Mouse (Mus musculus): ENCODE measurements around the gene Zmym6. TPM values are rescaled to one million over a fixed set of nuclear protein-coding genes. Genes with fewer than 3 reads are reported as not detected.

The Zmym6 gene
- 2.0 and 2.1 TPM in 2 replicates for polyA plus RNA-seq (2012; rRNA removed)

GRCm38 (mm10) chr4:127076875-127077548 is at the start of gene Zmym6:
Gene Zmym6 (plus strand): TSS chr4:127077383.

GRCm38 (mm10) chr4:127060585-127061290 is 16.4 kb upstream of the Zmym6 start, which contains the start of gene Zmym1:
Gene Zmym1 (minus strand): TSS chr4:127061152.

GRCm38 (mm10) chr4:127123391-127123790 is 46.2 kb downstream of the Zmym6 start, which contains the start of gene Tmem35b:
Gene Tmem35b (plus strand): TSS chr4:127123691.

GRCm38 (mm10) chr4:127168914-127169345 is 91.7 kb downstream of the Zmym6 start, which contains the start of gene Dlgap3:
Gene Dlgap3 (plus strand): TSS chr4:127169204.

Other genes starting within 250 kb of the Zmym6 start
- 1.7 and 2.5 TPM in 2 replicates for gene Zmym4, start 109.2 kb upstream of the Zmym6 start, polyA plus RNA-seq (2012; rRNA removed)
- 41.9 and 48.0 TPM in 2 replicates for gene Sfpq, start 56.1 kb upstream of the Zmym6 start, polyA plus RNA-seq (2012; rRNA removed)
- 0.97 and 1.0 TPM in 2 replicates for gene Zmym1, start 16.2 kb upstream of the Zmym6 start, polyA plus RNA-seq (2012; rRNA removed)
- gene Tmem35b, start 46.3 kb downstream of the Zmym6 start, polyA plus RNA-seq (2012; rRNA removed) = 13.4 and 17.1 TPM in 2 replicates
- 1.3 and 1.5 TPM in 2 replicates for gene Dlgap3, start 91.8 kb downstream of the Zmym6 start, polyA plus RNA-seq (2012; rRNA removed)
- gene Smim12, start 166.4 kb downstream of the Zmym6 start, polyA plus RNA-seq (2012; rRNA removed) = 32.6 and 36.4 TPM in 2 replicates
- 15.6 and 17.4 TPM in 2 replicates for gene Gja4, start 236.7 kb downstream of the Zmym6 start, polyA plus RNA-seq (2012; rRNA removed)